Mouse (Mus musculus) neural tube, embryonic 12.5 days (tissue): ENCODE results near the gene Gm29735. TPM values are rescaled to one million over a fixed set of nuclear protein-coding genes. Genes with fewer than 3 reads are reported as not detected.
"Not testable (repeated sequence)": the region's sequence is repeated elsewhere in the genome, so short reads cannot be mapped to it uniquely, and the experiment has no call there.

Experiments
- ATAC-seq: fragments of 200-750 bp; cut with Nextera tagmentation; 2 replicates; pipeline ENCODE4 v1.8.0; 2017; ENCODE audit warnings: low read depth, mild to moderate bottlenecking, moderate TSS enrichment, moderate library complexity; ENCODE audit not compliant: low FRiP score
- H3K27ac ChIP-seq: fragments of 300-500 bp; sonication (generic); 2 replicates; pipeline ENCODE4 v1.5.1; 2016
- H3K27me3 ChIP-seq: fragments of 300-500 bp; sonication (generic); replicated peaks from 2 replicates; pipeline ENCODE4 v1.6.1; 2016; ENCODE audit warnings: mild to moderate bottlenecking
- H3K36me3 ChIP-seq: fragments of 300-500 bp; sonication (generic); 2 replicates; pipeline ENCODE4 v1.6.1; 2016; ENCODE audit warnings: mild to moderate bottlenecking
- H3K4me1 ChIP-seq: fragments of 300-500 bp; sonication (generic); 2 replicates; pipeline ENCODE4 v1.6.1; 2016
- H3K4me2 ChIP-seq: fragments of 300-500 bp; sonication (generic); replicated peaks from 2 replicates; pipeline ENCODE4 v1.6.1; 2016; ENCODE audit warnings: mild to moderate bottlenecking
- H3K4me3 ChIP-seq: fragments of 300-500 bp; sonication (generic); 2 replicates; pipeline ENCODE4 v1.5.1; 2016
- H3K9ac ChIP-seq: fragments of 300-500 bp; sonication (generic); 2 replicates; pipeline ENCODE4 v1.6.1; 2016; ENCODE audit warnings: mild to moderate bottlenecking
- H3K9me3 ChIP-seq: fragments of 300-500 bp; sonication (generic); 2 replicates; pipeline ENCODE4 v1.6.1; 2016; ENCODE audit warnings: mild to moderate bottlenecking
- WGBS: fragments of 180-500 bp; shearing (Covaris S2); methylation state at CpG from one replicate; pipeline ENCODE4 v1.1.7; 2016; 5-methylcytosine and 5-hydroxymethylcytosine counted together
- polyA plus RNA-seq: library from polyadenylated mRNA; unstranded; fragments of >200 nt; fragmentation: Nextera tagmentation; extraction: Ambion mirVana; gene quantifications from 2 replicates; pipeline ENCODE4 v1.2.1, GENCODE M21; 2016

Gm29735 gene
- polyA plus RNA-seq, 1 experiment from 2014 or later, result not detected

- H3K4me3 ChIP-seq, result no peak overlapping the region
- H3K27me3 ChIP-seq, result no peaks in the 10 kb centered on the region
- no peak overlapping the region for H3K4me2 ChIP-seq
- H3K27ac ChIP-seq, result no peak overlapping the region
- H3K9ac ChIP-seq, result no peak overlapping the region
- WGBS, result 78% methylated on average over 4 of the region's 4 CpGs
- H3K36me3 ChIP-seq, result no peaks in the 10 kb centered on the region
- H3K4me1 ChIP-seq, result no peaks in the 10 kb centered on the region
- no peaks in the 10 kb centered on the region for H3K9me3 ChIP-seq
- no peak for ATAC-seq
These were observed 4.7 kb downstream of the Gm29735 start for GRCm38 (mm10) chr7:142152191-142152590.

GRCm38 (mm10) chr7:142148633-142149032 lies 8.3 kb downstream of the Gm29735 start:
- H3K4me1 ChIP-seq, result no peaks in the 10 kb centered on the region
- no peaks in the 10 kb centered on the region for H3K9me3 ChIP-seq
- H3K27ac ChIP-seq, result no peak overlapping the region
- no peak overlapping the region for H3K4me3 ChIP-seq
- no peak for ATAC-seq
- H3K27me3 ChIP-seq, result no peaks in the 10 kb centered on the region
- H3K9ac ChIP-seq, result no peak overlapping the region
- H3K36me3 ChIP-seq, result no peaks in the 10 kb centered on the region
- no peak overlapping the region for H3K4me2 ChIP-seq

- H3K4me3 ChIP-seq, result no peak overlapping the region
- H3K9ac ChIP-seq, result no peak overlapping the region
- H3K4me1 ChIP-seq, result no peaks in the 10 kb centered on the region
- no peak overlapping the region for H3K4me2 ChIP-seq
- H3K9me3 ChIP-seq, result no peaks in the 10 kb centered on the region
- no peaks in the 10 kb centered on the region for H3K36me3 ChIP-seq
- no peak for ATAC-seq
- WGBS, result 6% methylated on average over 1 of the region's 1 CpGs
- no peak overlapping the region for H3K27ac ChIP-seq
- H3K27me3 ChIP-seq, result no peaks in the 10 kb centered on the region
These were observed 10.9 kb downstream of the Gm29735 start for GRCm38 (mm10) chr7:142146033-142146432.

- Histone ChIP-seq H3K4me3 (no peak overlapping the region), H3K27ac (no peak overlapping the region), H3K9ac (no peak overlapping the region), H3K27me3 (no peaks in the 10 kb centered on the region), H3K4me1 (no peaks in the 10 kb centered on the region), H3K4me2 (no peak overlapping the region), H3K36me3 (no peaks in the 10 kb centered on the region), H3K9me3 (no peaks in the 10 kb centered on the region)
- ATAC-seq, result no peak
- 56% methylated on average over 4 of the region's 4 CpGs for WGBS
These were observed 11.4 kb downstream of the Gm29735 start for GRCm38 (mm10) chr7:142145413-142145940.

- H3K27me3 ChIP-seq, result no peaks in the 10 kb centered on the region
- H3K9me3 ChIP-seq, result no peaks in the 10 kb centered on the region
- H3K36me3 ChIP-seq, result no peaks in the 10 kb centered on the region
- H3K27ac ChIP-seq, result no peak within 1 kb of the TSS
- WGBS, result 78% methylated on average over 1 of the region's 1 CpGs
- H3K9ac ChIP-seq, result no peak within 1 kb of the TSS
- H3K4me1 ChIP-seq, result no peaks in the 10 kb centered on the region
- no peak for ATAC-seq
- no peak within 1 kb of the TSS for H3K4me3 ChIP-seq
- H3K4me2 ChIP-seq, result no peak within 1 kb of the TSS
These were observed 12.4 kb downstream of the Gm29735 start, which contains the start of gene Gm45337 for GRCm38 (mm10) chr7:142144507-142144906. Gene Gm45337, minus strand, starts transcription at chr7:142144607.

GRCm38 (mm10) chr7:142143506-142144010 lies 13.4 kb downstream of the Gm29735 start:
- WGBS, result 67% methylated on average over 1 of the region's 1 CpGs
- H3K9ac ChIP-seq, H3K4me1 ChIP-seq, H3K4me2 ChIP-seq, H3K27ac ChIP-seq, ATAC-seq, H3K4me3 ChIP-seq, H3K27me3 ChIP-seq, H3K9me3 ChIP-seq, H3K36me3 ChIP-seq: not testable (repeated sequence)

- 11% methylated on average over 1 of the region's 1 CpGs for WGBS
- Histone ChIP-seq H3K27ac (no peak overlapping the region), H3K4me1 (no peaks in the 10 kb centered on the region), H3K9me3 (no peaks in the 10 kb centered on the region), H3K36me3 (no peaks in the 10 kb centered on the region), H3K9ac (no peak overlapping the region), H3K27me3 (no peaks in the 10 kb centered on the region), H3K4me3 (no peak overlapping the region), H3K4me2 (no peak overlapping the region)
- ATAC-seq, result no peak
These were observed 16.2 kb downstream of the Gm29735 start for GRCm38 (mm10) chr7:142140696-142141095.

- H3K27me3 ChIP-seq, H3K27ac ChIP-seq, ATAC-seq, H3K4me3 ChIP-seq, H3K4me1 ChIP-seq, H3K4me2 ChIP-seq, H3K36me3 ChIP-seq, H3K9me3 ChIP-seq, H3K9ac ChIP-seq: not testable (repeated sequence)
- WGBS, result 49% methylated on average over 2 of the region's 2 CpGs
These were observed 21.0 kb downstream of the Gm29735 start, which contains the start of gene Gm39115 for GRCm38 (mm10) chr7:142135934-142136333. Gene Gm39115, minus strand, starts transcription at chr7:142136034.

GRCm38 (mm10) chr7:142134206-142134995 lies 22.5 kb downstream of the Gm29735 start:
- H3K4me3 ChIP-seq, result no peak overlapping the region
- H3K9ac ChIP-seq, result no peak overlapping the region
- H3K36me3 ChIP-seq, result no peaks in the 10 kb centered on the region
- H3K27ac ChIP-seq, result no peak overlapping the region
- ATAC-seq, result no peak
- no peaks in the 10 kb centered on the region for H3K4me1 ChIP-seq
- H3K27me3 ChIP-seq, result no peaks in the 10 kb centered on the region
- 57% methylated on average over 4 of the region's 4 CpGs for WGBS
- no peaks in the 10 kb centered on the region for H3K9me3 ChIP-seq
- H3K4me2 ChIP-seq, result no peak overlapping the region

- Histone ChIP-seq H3K27ac (no peak overlapping the region), H3K36me3 (no peaks in the 10 kb centered on the region), H3K9ac (no peak overlapping the region), H3K27me3 (no peaks in the 10 kb centered on the region), H3K4me2 (no peak overlapping the region), H3K4me1 (no peaks in the 10 kb centered on the region), H3K4me3 (no peak overlapping the region), H3K9me3 (no peaks in the 10 kb centered on the region)
- ATAC-seq, result no peak
- WGBS, result 70% methylated on average over 4 of the region's 4 CpGs
These were observed 28.1 kb downstream of the Gm29735 start for GRCm38 (mm10) chr7:142128843-142129242.

GRCm38 (mm10) chr7:142120629-142121028 lies 36.3 kb downstream of the Gm29735 start, which contains the start of gene Gm45618:
Gene Gm45618, minus strand, starts transcription at chr7:142120729.
- H3K9me3 ChIP-seq, H3K27me3 ChIP-seq, H3K36me3 ChIP-seq, H3K4me3 ChIP-seq, ATAC-seq, H3K4me1 ChIP-seq, H3K27ac ChIP-seq, H3K4me2 ChIP-seq, H3K9ac ChIP-seq: not testable (repeated sequence)
- WGBS, result 89% methylated on average over 1 of the region's 1 CpGs

GRCm38 (mm10) chr7:142119632-142120031 lies 37.3 kb downstream of the Gm29735 start:
- no peak overlapping the region for H3K27ac ChIP-seq
- no peak for ATAC-seq
- H3K4me2 ChIP-seq, result no peak overlapping the region
- no peak overlapping the region for H3K9ac ChIP-seq
- H3K9me3 ChIP-seq, result no peaks in the 10 kb centered on the region
- H3K27me3 ChIP-seq, result no peaks in the 10 kb centered on the region
- H3K4me1 ChIP-seq, result no peaks in the 10 kb centered on the region
- WGBS, result 25% methylated on average over 5 of the region's 5 CpGs
- no peaks in the 10 kb centered on the region for H3K36me3 ChIP-seq
- H3K4me3 ChIP-seq, result no peak overlapping the region
